Mouse (Mus musculus): Measurements from ENCODE around the gene Mms19. TPM values are rescaled to one million over a fixed set of nuclear protein-coding genes. Genes with fewer than 3 reads are reported as not detected.

The Mms19 gene
- total RNA-seq, 1 experiment from 2014 or later, result 34.9 TPM

DNA sequence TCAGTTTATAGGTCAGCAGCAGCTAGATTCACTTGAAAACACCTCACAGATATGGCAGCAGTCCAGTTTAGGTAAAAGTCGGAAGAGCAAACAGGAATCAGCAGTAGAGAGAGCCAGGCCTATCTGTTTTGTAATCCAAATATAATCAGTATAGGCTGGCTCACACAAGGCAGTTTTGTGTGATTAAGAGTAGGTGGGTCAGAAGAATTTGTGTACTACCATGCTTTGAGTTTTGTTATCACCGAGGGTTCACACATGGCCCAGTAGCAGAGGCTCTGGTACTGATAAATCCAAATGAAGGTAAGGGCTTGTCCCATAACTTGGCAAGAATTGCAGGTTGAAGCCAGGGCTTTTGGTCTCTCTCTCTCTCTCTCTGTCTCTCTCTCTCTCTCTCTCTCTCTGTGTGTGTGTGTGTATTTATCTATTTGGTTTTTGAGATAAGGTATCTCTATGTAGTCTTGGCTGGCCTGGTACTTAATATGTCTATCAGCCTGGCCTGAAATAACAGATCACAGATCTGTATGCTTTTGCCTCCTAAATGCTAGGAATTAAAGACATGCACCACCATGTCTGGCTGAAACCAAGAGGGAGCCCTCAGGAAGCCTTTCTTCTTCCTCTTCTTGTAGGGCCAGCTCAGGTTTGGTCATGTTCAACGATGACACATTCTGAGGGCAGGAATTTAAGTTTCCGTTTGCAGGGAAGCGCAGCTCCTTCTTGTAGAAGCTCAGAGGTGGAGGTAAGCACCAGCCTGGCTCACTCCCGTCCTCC, 74.5 kb downstream of the Mms19 start:
- no peak for ATAC-seq (replicated peaks; ENCODE audit: low read depth, poor library complexity, severe bottlenecking)

- ATAC-seq (replicated peaks; ENCODE audit: low read depth, poor library complexity, severe bottlenecking), result no peak
These were observed 75.7 kb downstream of the Mms19 start for GRCm38 (mm10) chr19:41905246-41905645.

GRCm38 (mm10) chr19:41902848-41903593, 77.9 kb downstream of the Mms19 start:
- peak; percentile 34 for ATAC-seq (replicated peaks; ENCODE audit: low read depth, poor library complexity, severe bottlenecking)

- ATAC-seq (replicated peaks; ENCODE audit: low read depth, poor library complexity, severe bottlenecking), result peak; percentile 23; the same call in 1 of the 2 replicates
These were observed 79.3 kb downstream of the Mms19 start for GRCm38 (mm10) chr19:41901696-41902095.

DNA sequence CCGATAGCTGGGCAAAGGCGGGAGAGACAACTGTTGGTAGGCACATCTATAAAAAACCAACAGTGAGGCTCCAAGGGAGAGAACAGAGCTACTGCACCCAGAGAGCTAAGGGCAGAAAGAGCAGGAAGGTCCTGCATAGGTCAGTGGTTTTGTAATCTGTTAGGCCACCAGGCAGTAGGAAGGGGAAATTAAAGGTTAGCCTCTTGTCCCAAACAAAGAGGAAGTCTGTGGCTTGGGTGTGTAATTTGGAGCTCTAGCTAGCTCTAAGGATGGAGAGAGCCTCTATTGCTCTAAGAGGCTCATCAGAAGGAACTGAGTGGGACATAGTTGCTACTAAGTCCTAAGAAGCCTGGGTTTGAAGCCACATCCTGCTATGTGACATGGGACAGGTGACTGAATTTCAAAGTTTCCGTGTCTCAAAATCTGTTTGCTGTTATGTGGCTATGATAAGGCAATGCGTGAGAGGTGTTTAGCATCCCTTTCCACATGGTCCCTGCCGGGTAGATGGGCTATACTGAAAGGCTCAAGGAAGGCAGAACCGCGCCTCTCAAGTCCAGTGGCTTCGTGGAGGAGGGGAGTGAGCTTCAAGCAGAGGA, 80.4 kb downstream of the Mms19 start:
- ATAC-seq (replicated peaks; ENCODE audit: low read depth, poor library complexity, severe bottlenecking), result peak; percentile 64

- no peak for ATAC-seq (replicated peaks; ENCODE audit: low read depth, poor library complexity, severe bottlenecking)
These were observed 82.1 kb downstream of the Mms19 start for GRCm38 (mm10) chr19:41898860-41899259.

- ATAC-seq (replicated peaks; ENCODE audit: low read depth, poor library complexity, severe bottlenecking), result no peak
These were observed 84.6 kb downstream of the Mms19 start for GRCm38 (mm10) chr19:41896319-41896711.

DNA sequence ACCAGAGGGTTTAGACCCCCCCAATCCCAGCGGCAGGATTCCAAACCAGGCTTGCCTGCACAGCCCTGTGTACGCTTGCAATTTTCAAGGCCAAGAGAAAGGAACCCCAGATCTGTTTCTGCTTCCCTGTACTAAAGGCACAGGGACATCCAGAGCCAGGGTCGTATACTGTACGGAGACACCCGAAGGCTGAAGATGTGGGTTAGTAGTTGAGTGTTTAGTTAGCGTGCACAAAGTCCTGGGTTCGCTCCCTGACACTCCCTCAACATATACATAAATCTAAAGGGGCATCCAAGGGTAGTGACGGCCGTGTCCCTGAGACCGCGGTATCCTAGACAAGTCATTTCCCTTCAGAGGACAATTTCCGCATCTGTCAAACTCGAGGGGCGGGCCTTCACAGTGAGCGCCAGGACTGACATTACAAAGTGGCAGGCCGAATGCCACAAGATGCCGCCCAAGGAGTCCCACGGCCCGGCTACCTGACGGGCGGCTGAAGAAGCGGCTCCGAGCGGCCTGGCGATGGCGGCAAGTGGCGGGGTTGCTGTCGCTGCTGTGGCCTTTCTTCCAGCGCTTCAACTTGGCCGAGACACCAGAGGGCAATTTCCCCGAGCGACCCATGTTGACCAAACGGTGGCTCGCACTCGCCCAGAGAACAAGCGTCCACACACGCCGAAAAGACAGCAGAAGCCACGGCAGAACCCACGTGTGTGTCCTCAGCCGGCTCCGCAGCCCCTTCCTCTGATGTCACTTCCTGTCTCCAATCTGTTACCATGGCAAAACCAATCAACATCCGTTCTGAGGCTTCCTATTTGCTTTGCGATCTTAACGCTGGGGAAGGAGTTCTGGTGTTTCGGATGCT, 85.3 kb downstream of the Mms19 start, which contains the start of gene Rrp12:
Gene Rrp12, minus strand, starts transcription at position 714 of the 859 bp plus-strand sequence.
- ATAC-seq (replicated peaks; ENCODE audit: low read depth, poor library complexity, severe bottlenecking), result peak; percentile 83

DNA sequence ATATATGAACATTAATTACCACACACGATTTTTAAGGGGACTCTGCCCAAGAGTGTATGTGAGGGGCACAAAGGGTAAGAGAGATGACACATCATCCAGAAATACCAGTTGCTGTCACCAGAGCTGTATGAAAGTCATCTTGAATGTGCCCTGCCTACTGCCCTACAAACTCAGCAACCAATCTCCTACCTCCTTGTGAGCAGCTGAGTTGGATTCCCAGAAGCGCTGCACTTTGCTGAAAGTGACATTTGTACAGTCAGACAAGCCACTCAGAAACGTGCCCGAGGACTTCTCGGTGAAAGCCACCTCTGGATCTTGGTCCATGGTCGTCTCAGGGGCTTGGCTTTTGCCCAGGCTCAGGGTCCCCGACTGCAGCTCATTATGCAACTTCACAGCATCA, 86.0 kb downstream of the Mms19 start:
- ATAC-seq (replicated peaks; ENCODE audit: low read depth, poor library complexity, severe bottlenecking), result no peak

Other genes with a start within 250 kb of the Mms19 start
- 0.05 and 0.15 TPM in 2 replicates for gene Slit1, start 237.5 kb downstream of the Mms19 start, total RNA-seq (2017)
- gene Arhgap19, start 179.1 kb downstream of the Mms19 start, total RNA-seq (2017), result 33.2 and 36.2 TPM in 2 replicates
- 9.9 and 14.7 TPM in 2 replicates for gene Frat1, start 151.2 kb downstream of the Mms19 start, total RNA-seq (2017)
- 26.8 and 27.4 TPM in 2 replicates for gene Frat2, start 133.0 kb downstream of the Mms19 start, total RNA-seq (2017)
- gene Rrp12, start 85.0 kb downstream of the Mms19 start, total RNA-seq (2017), result 20.5 and 23.3 TPM in 2 replicates
- gene Pgam1, start 69.2 kb downstream of the Mms19 start, total RNA-seq (2017), result 206 and 215 TPM in 2 replicates
- gene Exosc1, start 47.7 kb downstream of the Mms19 start, total RNA-seq (2017), result 77.8 and 81.5 TPM in 2 replicates
- 21.9 and 41.6 TPM in 2 replicates for gene Zdhhc16, start 47.7 kb downstream of the Mms19 start, total RNA-seq (2017)
- 3.6 and 4.1 TPM in 2 replicates for gene Ubtd1, start 606 bp upstream of the Mms19 start, total RNA-seq (2017)
- not detected in 2 replicates for gene Ankrd2, start 54.8 kb upstream of the Mms19 start, total RNA-seq (2017)
- gene Hoga1, start 64.5 kb upstream of the Mms19 start, total RNA-seq (2017), result not detected in 2 replicates
- not detected in 2 replicates for gene 4933411K16Rik, start 71.1 kb upstream of the Mms19 start, total RNA-seq (2017)
- 1.4 and 1.7 TPM in 2 replicates for gene Morn4, start 105.2 kb upstream of the Mms19 start, total RNA-seq (2017)
- gene Pi4k2a, start 109.3 kb upstream of the Mms19 start, total RNA-seq (2017), result 7.8 and 12.5 TPM in 2 replicates
- gene Avpi1, start 147.9 kb upstream of the Mms19 start, total RNA-seq (2017), result 3.1 and 5.1 TPM in 2 replicates
- 10.7 and 12.0 TPM in 2 replicates for gene Marveld1, start 166.2 kb upstream of the Mms19 start, total RNA-seq (2017)
- 15.5 and 17.5 TPM in 2 replicates for gene Zfyve27, start 182.8 kb upstream of the Mms19 start, total RNA-seq (2017)
- gene Sfrp5, start 221.1 kb upstream of the Mms19 start, total RNA-seq (2017), result not detected in 2 replicates